Mouse (Mus musculus): Measurements from ENCODE around the gene Tsga8. TPM values are rescaled to one million over a fixed set of nuclear protein-coding genes. Genes with fewer than 3 reads are reported as not detected.

Gene Tsga8
- not detected in 2 replicates for polyA plus RNA-seq (2015; fragmentation: Nextera tagmentation; extraction: Ambion mirVana)

- WGBS: 94% methylated on average over 15 of the region's 15 CpGs
Measured at GRCm38 (mm10) chrX:83487598-83487997, at the start of gene Tsga8. TSS of gene Tsga8 (minus strand) at chrX:83487924.

More at GRCm38 (mm10) chrX:83487598-83487997, at the start of gene Tsga8:
- no peaks in the 10 kb centered on the region for H3K4me1 ChIP-seq (ENCODE audit: control insufficient read depth, insufficient read depth, low read length)
- ATAC-seq: no peak
- no peak within 1 kb of the TSS for H3K27ac ChIP-seq (ENCODE audit: low read length)
- H3K9me3 ChIP-seq (ENCODE audit: control insufficient read depth, low read length): no peaks in the 10 kb centered on the region
- H3K4me3 ChIP-seq (ENCODE audit: low read length): no peak within 1 kb of the TSS
- no peaks in the 10 kb centered on the region for H3K27me3 ChIP-seq (replicated peaks; ENCODE audit: control insufficient read depth, insufficient read depth, low read length)
- H3K9ac ChIP-seq (ENCODE audit: low read depth, low read length): no peak within 1 kb of the TSS
- no peaks in the 10 kb centered on the region for H3K36me3 ChIP-seq (ENCODE audit: control insufficient read depth, insufficient read depth, low read length)
- H3K4me2 ChIP-seq (ENCODE audit: low read depth, low read length): no peak within 1 kb of the TSS

Data from intestine, embryonic 16.5 days (tissue).